Mouse (Mus musculus) adrenal gland, postnatal 4 days (tissue): ENCODE measurements around the gene Tmem17. TPM values are rescaled to one million over a fixed set of nuclear protein-coding genes. Genes with fewer than 3 reads are reported as not detected.
A peak's percentile ranks its signal among the peaks of the same experiment; 100 is the strongest.

Experiments
- DNase-seq, 2 experiments: peaks; one replicate each; pipeline ENCODE4 v3.0.0; 2021 to 2022; ENCODE audit warnings: low spot score in 2 of 2, mixed read lengths in 2 of 2
- long read RNA-seq, 2 experiments: library from polyadenylated mRNA; stranded (forward); transcript quantifications; one replicate each; pipeline ENCODE4 v2.0.0; 2021
- total RNA-seq, 2 experiments: library from RNA; stranded (reverse); gene quantifications; 2 replicates each; pipeline ENCODE4 v1.2.3; 2021

Gene Tmem17
- total RNA-seq = 1 to 10 TPM; 5.2 to 5.8 TPM
- long read RNA-seq, experiment 1, transcript Tmem17-201 (4 exons, 1,568 nt) = major isoform, 6 of 7 reads
- long read RNA-seq, experiment 1, partial matches to known transcripts = 0 of 7 reads
- long read RNA-seq, experiment 1, other reads (novel, unspliced or antisense) = 1 of 7 reads
- long read RNA-seq, experiment 2, transcript Tmem17-201 (4 exons, 1,568 nt) = major isoform, 8 of 13 reads
- long read RNA-seq, experiment 2, partial matches to known transcripts = 0 of 13 reads
- long read RNA-seq, experiment 2, other reads (novel, unspliced or antisense) = 5 of 13 reads

DNA sequence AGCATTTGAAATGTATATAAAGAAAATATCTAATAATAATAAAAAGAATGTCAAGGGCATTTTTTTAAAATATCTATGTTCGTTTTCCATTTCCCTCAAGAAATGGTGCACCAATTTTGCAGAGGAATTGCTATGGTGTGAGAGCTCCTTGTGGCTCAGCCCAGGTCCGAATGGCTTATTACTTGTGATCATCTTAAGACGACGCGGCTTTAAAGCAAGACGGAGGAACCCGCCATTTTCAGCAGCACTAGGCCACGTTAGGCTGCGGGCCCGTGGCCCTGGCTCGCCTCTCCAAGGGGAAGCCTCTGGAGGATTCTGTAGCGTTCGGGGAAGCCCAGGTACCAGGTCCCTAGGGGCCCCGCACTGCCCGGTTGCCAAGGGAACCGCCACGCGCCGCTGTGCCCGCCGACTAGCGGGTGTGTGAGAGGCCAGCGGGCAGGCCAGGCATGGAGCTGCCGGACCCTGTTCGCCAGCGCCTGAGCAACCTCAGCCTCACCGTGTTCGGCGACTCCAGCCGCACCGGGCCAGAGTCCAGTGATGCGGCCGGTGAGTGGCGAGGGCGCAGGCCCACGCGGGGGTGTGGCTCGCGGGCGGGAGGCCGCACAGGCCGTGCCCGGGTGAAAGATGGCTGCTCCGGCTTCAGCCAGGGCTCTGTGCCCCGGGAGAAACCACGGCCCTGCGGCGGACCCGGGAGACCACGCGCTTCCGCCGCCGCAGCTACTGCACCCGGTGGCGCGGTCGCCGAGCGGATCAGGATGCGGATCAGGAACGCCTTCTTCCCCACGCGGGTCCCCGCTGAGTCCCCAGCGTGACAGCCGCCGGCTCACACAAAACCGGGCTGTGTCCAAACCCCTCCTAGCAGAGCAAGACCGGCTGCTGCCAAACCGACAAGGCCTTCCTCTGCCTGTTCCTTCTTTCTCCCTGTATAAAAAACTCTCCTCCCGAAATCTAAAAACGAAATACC is at the start of gene Tmem17:
Gene Tmem17, plus strand, starts transcription at position 51 of the 964 bp plus-strand sequence.
- DNase-seq = peak; percentile 78 to 88

DNA sequence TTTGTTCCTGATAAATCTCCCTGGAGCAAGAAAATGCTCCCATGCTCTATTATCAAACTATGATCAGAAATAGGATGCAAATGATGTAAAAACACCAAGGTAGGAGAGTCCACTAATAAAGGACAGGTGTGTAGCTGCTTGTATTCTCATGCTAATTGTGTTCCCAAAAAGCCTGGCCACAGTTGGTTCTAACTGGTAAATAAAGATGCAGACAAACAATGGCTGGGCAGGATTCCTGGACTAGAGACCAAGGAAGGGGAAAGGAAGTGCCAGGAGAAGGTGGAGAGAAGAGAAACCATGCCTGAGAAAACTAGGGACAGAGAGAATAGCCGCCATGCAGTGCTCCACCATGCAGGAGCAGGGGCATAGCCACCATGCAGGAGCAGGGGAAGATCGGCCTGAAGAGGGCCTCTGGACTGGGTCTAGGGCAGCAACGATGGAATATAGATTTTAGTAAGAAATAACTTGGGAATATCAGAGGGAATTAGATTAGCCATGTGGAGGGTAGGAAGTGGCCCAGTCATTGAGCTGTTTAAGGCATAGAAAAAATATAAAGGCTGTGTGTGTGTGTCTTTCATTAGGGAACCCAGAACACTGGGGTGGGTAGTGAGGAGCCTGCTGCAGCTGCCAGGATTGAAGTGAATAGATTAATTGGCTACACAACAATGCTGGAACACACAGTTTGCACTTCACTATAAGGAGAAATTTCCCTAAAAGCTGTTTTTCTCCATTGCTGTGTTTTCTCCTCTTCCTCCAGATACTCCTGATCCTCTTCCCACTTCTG is 31.9 kb upstream of the Tmem17 start:
- no peak for DNase-seq

DNA sequence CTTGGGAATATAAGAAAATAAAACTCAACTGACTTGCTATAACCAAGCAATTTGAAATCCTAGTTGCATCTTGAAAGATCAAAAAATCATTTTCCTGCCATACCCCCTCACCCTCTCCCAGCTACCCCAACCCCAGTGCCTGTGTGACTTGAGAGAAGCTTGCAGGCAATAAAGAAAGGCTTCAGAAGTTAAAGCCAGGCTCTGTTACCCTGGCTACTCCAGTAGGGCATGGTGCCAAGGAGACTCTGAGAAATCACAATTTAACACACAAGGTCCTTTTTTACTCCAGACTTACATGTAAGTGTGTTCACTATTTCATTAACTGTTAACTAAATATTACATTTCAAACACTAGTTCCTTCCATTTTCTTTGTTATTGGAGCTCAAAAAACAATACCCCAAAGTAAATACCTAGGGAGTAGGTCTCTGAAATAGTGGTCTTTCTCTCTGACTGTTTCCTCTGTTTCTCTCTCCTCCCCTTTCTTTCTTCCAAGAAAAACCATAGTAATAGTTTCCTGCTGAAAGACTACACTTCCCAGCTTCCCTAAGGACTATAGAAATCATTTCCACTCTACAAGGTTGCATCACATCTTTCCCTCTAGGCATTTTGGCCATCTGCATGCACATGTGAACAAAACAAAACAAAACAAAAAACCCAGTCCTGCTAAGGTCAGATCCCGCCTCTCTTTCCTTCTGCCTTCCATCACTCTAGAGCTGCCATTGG is 30.1 kb upstream of the Tmem17 start:
- DNase-seq = no peak

DNA sequence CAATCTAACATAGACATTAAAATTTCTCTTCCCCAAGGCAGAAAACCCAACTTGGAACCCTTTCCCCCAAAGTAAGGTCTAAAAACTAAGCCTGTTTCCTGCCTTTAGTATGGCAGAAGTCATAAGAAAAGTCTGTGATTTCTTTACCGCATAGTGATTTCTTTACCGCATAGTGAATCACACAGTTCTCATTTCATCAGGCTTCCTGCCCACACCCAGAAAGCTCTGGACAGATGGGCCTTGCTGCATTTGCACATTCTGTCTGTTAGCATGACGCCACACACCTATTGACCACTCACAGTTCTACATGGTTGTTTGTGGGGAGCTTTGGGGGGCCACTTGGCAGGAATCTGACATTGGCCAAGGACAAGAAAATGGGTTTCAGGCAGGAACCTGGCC is 29.5 kb upstream of the Tmem17 start:
- DNase-seq = no peak

DNA sequence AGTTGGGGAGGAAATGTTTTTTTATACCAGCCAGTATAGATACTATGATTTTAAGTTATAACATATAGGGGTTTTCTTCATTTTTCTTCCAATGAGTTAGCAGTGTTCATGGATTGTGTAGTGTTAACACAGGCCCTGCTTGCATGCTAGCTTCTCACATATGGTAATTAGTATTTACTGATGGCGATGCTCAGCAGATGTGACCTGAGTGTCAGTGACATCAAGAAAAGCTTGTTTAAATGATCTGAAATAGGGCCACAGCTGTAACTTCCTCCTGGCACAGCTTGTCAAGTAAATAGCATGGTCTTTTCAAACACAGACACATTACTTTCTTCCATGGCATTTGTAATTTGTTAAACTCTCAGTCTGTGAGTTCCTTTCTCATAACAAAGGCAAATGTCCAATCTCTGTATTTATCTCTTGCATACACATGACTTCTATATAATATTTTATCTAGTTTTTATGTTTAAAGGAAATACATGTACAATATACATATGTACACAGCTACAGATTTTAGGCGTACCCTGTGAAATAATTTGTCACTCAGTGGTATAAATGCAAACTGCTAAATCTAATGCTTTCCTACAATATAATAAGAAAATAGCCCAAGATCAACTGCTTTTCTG is 18.1 kb upstream of the Tmem17 start:
- no peak for DNase-seq

DNA sequence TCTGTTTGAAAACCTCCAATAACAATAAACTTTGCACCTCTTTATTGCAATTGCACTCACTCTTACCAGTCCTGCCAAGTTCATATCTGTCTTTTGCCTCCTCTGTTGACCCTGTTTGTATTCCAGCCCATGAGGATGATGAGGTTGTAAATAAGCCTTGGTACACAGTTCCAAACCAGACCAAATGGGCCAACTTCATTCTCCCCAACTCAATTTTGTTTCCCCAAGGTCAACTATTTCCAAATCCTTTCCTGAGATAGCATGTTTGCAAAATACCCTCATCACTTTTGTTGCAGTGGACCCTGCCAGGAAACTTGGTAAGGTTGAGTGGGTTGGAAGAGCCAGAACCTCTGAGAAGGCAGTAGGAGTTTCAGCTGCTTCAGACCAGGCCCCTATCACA is 16.9 kb upstream of the Tmem17 start:
- DNase-seq = no peak

DNA sequence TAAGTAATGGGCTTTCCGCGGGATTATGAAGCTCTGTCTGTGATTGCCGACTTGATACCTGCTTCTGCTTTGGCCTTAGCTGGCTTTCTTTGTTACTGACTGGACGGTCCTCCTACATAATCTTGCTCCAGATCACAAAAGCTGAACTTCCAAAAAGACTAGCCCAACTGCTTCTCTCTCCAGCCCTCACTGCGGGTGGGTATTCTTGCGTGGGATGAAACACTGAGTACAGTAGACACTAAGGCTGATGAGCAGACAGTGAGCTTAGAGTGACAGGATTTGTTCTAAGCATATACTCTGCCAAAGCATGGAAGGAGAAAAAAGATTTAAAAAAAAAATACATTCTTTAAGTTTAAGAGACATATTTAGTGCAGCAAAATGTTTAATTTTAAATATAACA is 12.5 kb upstream of the Tmem17 start:
- no peak for DNase-seq

DNA sequence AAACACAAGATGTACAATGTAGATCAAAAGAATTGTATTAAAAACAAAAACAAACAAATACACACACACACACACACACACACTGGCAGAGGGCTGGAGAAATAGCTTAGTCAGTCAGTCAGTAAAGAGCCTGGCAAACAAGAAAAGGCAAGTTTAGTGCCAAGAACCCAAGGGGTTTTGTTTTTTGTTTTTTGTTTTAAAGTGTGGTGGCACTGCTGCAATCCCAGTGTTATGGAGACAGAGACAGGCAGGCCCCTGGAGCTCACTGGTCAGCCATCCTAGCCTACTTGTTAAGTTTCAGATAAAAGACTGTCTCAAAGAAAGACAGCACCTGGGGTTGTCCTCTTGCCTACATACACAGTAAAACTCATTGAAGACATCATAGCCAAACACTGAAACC is 12.0 kb upstream of the Tmem17 start:
- DNase-seq = no peak

DNA sequence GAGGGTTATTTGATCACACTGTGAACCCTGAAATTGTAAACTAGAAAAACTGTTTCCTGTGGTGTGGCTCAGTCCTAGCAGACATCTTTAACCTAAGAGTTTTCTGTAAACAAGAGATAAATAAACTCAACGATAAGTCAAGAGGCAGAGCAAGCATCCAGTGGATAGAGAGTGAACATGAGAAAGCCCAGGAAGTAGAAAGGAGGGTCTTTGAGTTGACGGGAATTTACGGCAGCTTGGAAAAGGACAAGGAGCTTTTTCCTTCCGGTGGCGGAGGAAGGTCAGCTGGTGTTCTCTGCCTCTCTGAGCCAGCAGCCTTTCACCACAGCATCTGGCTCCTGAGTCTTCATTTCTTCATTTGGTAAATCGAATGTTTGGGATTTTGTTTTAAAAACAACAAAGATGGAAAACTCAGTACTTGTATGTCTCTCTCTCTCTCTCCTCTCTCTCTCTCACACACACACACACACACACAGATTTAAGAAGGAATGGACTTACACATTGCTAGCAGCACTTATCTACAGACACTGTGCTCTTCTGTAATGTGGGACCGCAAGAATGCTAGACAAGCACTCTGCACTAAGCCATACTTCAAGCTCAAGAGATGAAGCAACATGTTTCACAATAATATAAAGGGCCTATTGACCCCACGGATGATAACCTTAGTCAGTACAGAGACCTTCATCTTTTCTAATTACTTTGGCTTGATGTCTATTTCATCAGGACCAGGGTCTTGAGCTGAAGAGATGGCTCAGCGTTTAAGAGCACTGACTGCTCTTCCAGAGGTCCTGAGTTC is 10.9 kb upstream of the Tmem17 start:
- DNase-seq = no peak

DNA sequence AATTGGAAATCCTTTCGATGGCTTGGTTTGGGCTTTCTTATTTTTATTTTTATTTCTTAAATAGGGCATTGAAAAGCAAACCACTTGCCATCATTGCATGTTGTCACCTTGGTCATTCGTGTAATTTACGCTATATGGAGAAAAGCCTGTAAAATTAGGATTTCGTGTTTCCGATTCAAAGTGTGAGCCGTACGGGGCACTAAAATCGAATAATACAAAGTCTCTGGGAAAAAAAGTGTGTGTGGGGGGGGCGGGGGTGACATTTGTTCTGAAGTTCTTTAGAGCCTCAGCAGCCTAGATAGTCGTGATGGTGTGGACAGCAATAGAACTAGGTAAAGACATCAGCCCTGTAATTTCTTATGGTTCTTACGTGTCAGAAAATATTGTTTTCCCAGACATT is 1.2 kb downstream of the Tmem17 start:
- DNase-seq = no peak

DNA sequence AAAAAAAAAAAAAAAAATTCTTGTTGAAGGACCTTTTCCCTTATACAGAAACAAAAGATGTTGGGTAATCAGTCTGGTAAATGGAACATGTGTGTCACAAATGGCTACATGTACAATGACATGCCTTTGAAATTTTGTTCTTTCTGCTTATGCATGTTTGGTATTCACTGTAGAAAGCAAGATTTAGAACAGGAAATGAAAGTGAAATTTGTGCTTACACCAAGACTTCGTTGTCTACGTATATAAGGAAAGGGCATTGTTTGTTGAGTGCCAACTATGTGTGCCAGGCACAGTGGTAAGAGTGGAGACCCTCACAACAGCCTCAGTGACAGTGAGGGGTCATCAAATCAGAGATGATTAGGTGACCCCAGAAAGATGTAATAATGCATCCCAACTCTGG is 3.2 kb downstream of the Tmem17 start:
- DNase-seq = no peak

DNA sequence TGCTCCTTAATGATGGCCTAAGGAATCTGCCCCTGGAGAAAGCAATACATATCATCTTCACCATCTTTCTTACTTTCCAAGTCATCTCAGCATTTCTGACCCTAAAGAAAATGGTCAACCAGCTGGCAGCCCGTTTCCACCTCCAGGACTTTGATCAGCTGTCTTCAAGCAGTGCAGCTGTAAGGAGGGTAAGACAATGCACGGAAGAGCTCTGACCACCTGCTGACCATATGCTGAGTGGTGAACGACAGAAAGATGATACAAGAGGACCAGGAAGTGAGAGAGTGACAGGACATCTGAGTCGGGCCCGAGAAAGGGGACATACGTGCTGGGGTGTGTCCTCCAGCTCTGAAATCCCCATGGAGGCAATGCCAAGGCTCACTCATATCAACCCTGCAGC is 6.6 kb downstream of the Tmem17 start:
- no peak for DNase-seq

DNA sequence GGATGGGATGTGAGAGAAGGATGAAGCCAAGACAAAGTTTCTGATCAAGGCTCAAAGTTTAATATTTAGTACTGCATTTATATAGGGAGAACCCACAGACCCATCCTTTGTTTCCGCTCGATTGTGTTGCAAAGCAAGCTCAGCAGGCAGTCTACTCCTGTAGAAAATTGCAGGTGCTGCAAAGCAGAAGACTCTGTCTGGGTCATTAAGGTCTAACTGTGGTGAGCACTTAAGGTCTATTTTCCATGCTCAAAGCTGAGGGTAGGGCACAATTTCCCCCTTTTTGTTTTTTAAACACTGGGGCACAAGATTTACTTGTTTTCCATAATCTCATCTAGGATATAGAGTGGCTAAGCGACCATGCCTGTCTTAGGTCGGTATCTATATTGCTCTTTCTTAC is 8.4 kb downstream of the Tmem17 start:
- no peak for DNase-seq

DNA sequence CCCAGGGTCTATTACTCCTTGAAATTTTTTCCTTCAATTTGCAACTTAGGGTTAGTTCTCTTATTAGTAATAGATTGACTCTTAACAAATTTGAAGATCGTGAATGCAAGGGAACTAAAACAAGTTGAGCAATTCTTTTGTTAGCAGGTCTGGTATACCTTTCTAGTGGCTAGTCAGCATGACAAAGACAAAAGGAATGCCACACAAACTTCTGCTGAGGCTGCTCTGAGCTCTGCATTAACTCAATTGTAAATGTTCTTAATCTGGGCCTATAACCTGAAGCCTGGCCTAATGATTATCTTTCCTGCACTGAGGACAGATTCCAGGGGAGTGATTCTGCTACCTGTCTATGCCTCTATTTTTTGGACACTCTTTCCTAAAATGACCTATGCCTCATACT is 12.7 kb downstream of the Tmem17 start:
- no peak for DNase-seq

DNA sequence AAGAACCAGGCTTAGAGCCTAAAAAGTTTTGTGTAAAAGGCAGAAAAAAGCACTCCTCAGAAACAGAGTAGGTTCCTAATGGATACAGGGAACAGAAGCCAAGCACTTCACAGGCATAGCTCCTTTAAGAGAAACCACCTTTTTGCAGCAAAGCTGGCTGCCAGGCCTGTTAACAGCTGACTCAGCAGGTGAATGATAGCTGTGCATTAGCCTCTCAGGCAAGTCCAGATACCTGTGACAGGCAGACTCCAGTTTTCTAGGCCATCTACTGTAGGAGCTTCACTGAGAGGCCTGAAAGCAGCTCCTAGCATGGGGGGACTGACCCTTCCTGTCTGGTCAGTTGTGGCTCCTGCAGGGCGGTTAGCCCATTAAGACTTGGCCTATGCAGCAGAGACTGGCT is 28.7 kb downstream of the Tmem17 start:
- no peak for DNase-seq

DNA sequence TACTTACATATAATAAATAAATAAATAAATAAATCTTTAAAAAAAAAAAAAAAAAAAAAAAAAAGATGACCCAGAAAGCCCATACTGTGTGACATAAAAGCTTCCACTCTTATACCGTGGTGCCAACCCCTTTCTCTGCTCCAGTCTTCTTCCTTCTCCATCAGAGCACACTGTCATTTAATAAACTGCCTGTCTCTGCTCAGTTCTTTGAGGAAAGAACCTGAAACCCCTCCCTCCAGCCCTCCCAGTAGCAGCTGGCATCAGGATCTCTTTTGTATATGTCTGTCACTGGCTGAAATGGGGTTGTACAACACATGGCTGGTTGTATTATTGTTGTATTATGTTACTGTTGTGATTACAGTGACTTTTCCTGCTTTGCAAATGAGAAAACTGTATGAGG is 48.2 kb downstream of the Tmem17 start:
- DNase-seq = no peak

DNA sequence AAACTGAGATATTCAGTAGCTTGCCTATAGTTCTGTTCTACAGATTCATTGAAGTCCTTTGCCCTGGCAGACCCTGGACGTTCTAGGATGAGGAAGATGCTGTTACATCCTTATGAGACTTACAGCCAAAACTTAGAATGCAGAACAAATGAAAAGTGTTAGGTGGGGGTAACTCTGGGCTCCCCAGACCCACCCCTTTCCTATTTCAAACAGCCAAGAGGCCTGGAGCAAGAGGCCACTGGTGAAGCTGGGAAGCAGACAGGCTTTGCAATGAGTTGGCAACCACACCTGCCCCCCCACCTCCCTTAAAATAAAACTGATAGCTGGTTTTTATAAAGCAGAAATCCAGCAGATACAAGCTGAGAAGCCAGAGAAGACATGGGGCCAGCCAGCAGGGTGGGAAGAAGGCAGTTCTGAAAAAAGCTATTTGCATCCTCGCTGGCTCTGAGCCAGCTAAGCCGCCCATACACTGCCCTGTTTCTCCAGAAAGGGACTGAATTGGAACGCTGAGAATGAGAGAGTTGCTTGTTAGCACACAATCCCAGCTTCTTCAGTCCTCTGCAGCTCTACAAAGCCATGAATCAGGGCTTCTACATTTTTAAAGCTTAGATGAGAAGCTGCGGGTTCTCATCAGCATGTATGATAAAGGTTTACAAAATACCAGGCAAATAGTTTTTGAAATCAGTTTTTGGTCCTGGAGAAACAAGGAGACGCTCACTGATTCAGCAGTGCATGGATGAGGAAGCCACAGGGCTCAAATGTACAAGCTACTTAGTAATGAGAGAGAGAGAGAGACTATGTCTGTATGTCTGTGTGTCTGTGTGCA is 48.8 kb downstream of the Tmem17 start:
- no peak for DNase-seq

DNA sequence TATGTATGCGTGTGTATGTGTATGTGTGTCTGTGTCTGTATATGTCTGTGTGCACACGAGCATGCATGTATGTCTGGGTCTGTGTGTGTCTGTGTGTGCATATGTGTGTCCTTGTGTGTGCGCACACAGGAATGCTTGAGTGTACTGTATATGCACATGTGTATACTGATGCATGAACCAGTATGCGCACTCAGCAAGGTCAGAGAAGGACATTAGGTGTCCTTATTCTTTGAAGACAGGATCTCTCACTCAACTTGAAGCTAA is 49.4 kb downstream of the Tmem17 start:
- no peak for DNase-seq

DNA sequence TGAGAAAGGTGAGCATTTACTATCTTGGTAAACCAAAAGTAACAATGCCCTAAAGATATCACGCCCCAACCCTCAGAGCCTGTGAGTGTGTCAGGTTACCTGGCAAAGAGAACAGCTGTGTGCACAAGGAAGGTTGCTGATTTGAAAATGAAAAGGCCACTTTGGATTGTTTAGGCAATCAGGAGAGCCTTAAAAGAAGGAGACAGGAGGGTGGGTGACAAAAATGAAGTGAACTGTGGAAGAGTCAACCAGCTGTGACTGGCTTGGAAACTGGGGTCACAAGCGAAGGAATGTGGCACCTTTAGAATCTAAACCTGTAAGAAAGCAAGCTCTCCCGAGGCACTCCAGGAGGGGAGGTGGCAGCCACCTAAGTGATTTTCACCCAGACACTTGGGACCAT is 51.8 kb downstream of the Tmem17 start:
- no peak for DNase-seq
